Mouse (Mus musculus) kidney, adult 8-10 months (tissue): ENCODE measurements around the gene Pld3.
A peak's percentile ranks its signal among the peaks of the same experiment; 100 is the strongest.
"Not testable (repeated sequence)": the region's sequence is repeated elsewhere in the genome, so short reads cannot be mapped to it uniquely, and the experiment has no call there.

Source experiments
- DNase-seq, 2 experiments: peaks; one replicate each; pipeline ENCODE4 v3.0.0; 2022

Pld3 gene

GRCm38 (mm10) chr7:27520104-27520503, 32.9 kb downstream of the Pld3 start:
- DNase-seq = no peak

- no peak for DNase-seq
These were observed 34.7 kb downstream of the Pld3 start for GRCm38 (mm10) chr7:27518314-27518713.

GRCm38 (mm10) chr7:27514961-27515360, 38.1 kb downstream of the Pld3 start:
- DNase-seq = no peak

- DNase-seq = no peak
These were observed 42.2 kb downstream of the Pld3 start for GRCm38 (mm10) chr7:27510809-27511208.

- peak; percentile 56 to 67 for DNase-seq
These were observed 44.4 kb downstream of the Pld3 start for GRCm38 (mm10) chr7:27508648-27509005.

- peak; percentile 99 to 100 for DNase-seq
These were observed 45.0 kb downstream of the Pld3 start for GRCm38 (mm10) chr7:27507711-27508647.

GRCm38 (mm10) chr7:27506765-27507370, 46.1 kb downstream of the Pld3 start:
- DNase-seq = no peak

GRCm38 (mm10) chr7:27501620-27502019, 51.4 kb downstream of the Pld3 start:
- peak; percentile 33 to 49 for DNase-seq

- DNase-seq = no peak
These were observed 54.0 kb downstream of the Pld3 start, which contains the start of gene Prx for GRCm38 (mm10) chr7:27499036-27499435. Gene Prx, plus strand, starts transcription at chr7:27499324.

- not testable (repeated sequence) for DNase-seq
These were observed 58.2 kb downstream of the Pld3 start for GRCm38 (mm10) chr7:27494659-27495367.

GRCm38 (mm10) chr7:27493450-27493849, 59.6 kb downstream of the Pld3 start:
- no peak for DNase-seq

- no peak for DNase-seq
These were observed 60.0 kb downstream of the Pld3 start for GRCm38 (mm10) chr7:27493022-27493421.

- DNase-seq = peak; percentile 41 to 63
These were observed 61.2 kb downstream of the Pld3 start for GRCm38 (mm10) chr7:27491856-27492255.

GRCm38 (mm10) chr7:27490543-27491329, 62.3 kb downstream of the Pld3 start:
- peak; percentile 93 to 96 for DNase-seq

- DNase-seq = no peak
These were observed 62.8 kb downstream of the Pld3 start for GRCm38 (mm10) chr7:27490227-27490542.

GRCm38 (mm10) chr7:27489270-27489869, 63.6 kb downstream of the Pld3 start:
- no peak for DNase-seq

GRCm38 (mm10) chr7:27487740-27488268, 65.2 kb downstream of the Pld3 start:
- DNase-seq = peak; percentile 64 to 73

GRCm38 (mm10) chr7:27486770-27487697, 66.0 kb downstream of the Pld3 start, which contains the start of gene Sertad1:
Gene Sertad1, plus strand, starts transcription at chr7:27486910.
- peak; percentile 100 for DNase-seq

GRCm38 (mm10) chr7:27486102-27486769, 66.8 kb downstream of the Pld3 start:
- DNase-seq = peak in 1 of 2 experiments; percentile 54

GRCm38 (mm10) chr7:27483860-27484259, 69.2 kb downstream of the Pld3 start:
- no peak for DNase-seq
